Mouse (Mus musculus): ENCODE results near the gene Gm20388. TPM values are rescaled to one million over a fixed set of nuclear protein-coding genes. Genes with fewer than 3 reads are reported as not detected.

The Gm20388 gene
- total RNA-seq, 1 experiment: 27.0 TPM

- DNase-seq (ENCODE audit: low read depth, low spot score): no peak
- H3K27ac ChIP-seq (ENCODE audit: insufficient read depth, low read depth, low read length, poor library complexity, severe bottlenecking): no peak overlapping the region
- peak overlapping the region in 1 of 2 experiments; percentile 62; a peak in 1 of 4 replicates for H3K4me3 ChIP-seq (ENCODE audit: insufficient read depth in 1 of 2, low read depth in 1 of 2, low read length in 2 of 2, poor library complexity in 1 of 2, severe bottlenecking in 1 of 2)
- TF ChIP-seq ZNF384 (IDR thresholded peaks at IDR 0.05; ENCODE audit: low read depth, low read length): no peak
- no peak for TF ChIP-seq HCFC1 (IDR thresholded peaks at IDR 0.05; ENCODE audit: borderline replicate concordance, insufficient read depth, low read length)
- TF ChIP-seq MAFK (IDR thresholded peaks at IDR 0.05; ENCODE audit: insufficient read depth, low read depth, low read length): no peak
- no peak for TF ChIP-seq CHD2 (IDR thresholded peaks at IDR 0.05; ENCODE audit: low read depth, low read length)
- no peak for TF ChIP-seq ZC3H11A (IDR thresholded peaks at IDR 0.05; ENCODE audit: borderline replicate concordance, low read depth, low read length)
- no peaks in the 10 kb centered on the region for H3K9me3 ChIP-seq (ENCODE audit: control insufficient read depth, insufficient read depth, low read depth, low read length)
- H3K36me3 ChIP-seq (ENCODE audit: control insufficient read depth, insufficient read depth, low read length, poor library complexity, severe bottlenecking): peaks cover 5% of the 10 kb centered on the region; the same call in 1 of the 2 replicates
- peaks cover 0 to 4% of the 10 kb centered on the region in 2 experiments; a peak in 1 of 4 replicates for H3K4me1 ChIP-seq (ENCODE audit: control insufficient read depth in 2 of 2, insufficient read depth in 2 of 2, low read length in 2 of 2, poor library complexity in 1 of 2)
- H3K9ac ChIP-seq (ENCODE audit: insufficient read depth, low read depth, low read length, poor library complexity, severe bottlenecking): no peak overlapping the region; the same call in 1 of the 2 replicates
- in situ Hi-C loops (cut with MboI; ENCODE audit: low sequenced_read_pairs in 2 of 2, unreplicated experiment in 2 of 2): no loop called here
Observed at GRCm38 (mm10) chr8:123064072-123064471, 3153.4 kb downstream of the Gm20388 start.

GRCm38 (mm10) chr8:123064809-123065213 is 3154.2 kb downstream of the Gm20388 start:
- H3K4me1 ChIP-seq (ENCODE audit: control insufficient read depth in 2 of 2, insufficient read depth in 2 of 2, low read length in 2 of 2, poor library complexity in 1 of 2): peaks cover 0 to 4% of the 10 kb centered on the region in 2 experiments; a peak in 1 of 4 replicates
- H3K9ac ChIP-seq (ENCODE audit: insufficient read depth, low read depth, low read length, poor library complexity, severe bottlenecking): peak overlapping the region; percentile 82
- no peaks in the 10 kb centered on the region for H3K9me3 ChIP-seq (ENCODE audit: control insufficient read depth, insufficient read depth, low read depth, low read length)
- peak overlapping the region; percentile 50; the same call in 1 of the 2 replicates for H3K27ac ChIP-seq (ENCODE audit: insufficient read depth, low read depth, low read length, poor library complexity, severe bottlenecking)
- TF ChIP-seq CHD2 (IDR thresholded peaks at IDR 0.05; ENCODE audit: low read depth, low read length) (no peak), ZC3H11A (IDR thresholded peaks at IDR 0.05; ENCODE audit: borderline replicate concordance, low read depth, low read length) (no peak), MAFK (IDR thresholded peaks at IDR 0.05; ENCODE audit: insufficient read depth, low read depth, low read length) (no peak), ZNF384 (IDR thresholded peaks at IDR 0.05; ENCODE audit: low read depth, low read length) (no peak), HCFC1 (IDR thresholded peaks at IDR 0.05; ENCODE audit: borderline replicate concordance, insufficient read depth, low read length) (no peak)
- in situ Hi-C loops (cut with MboI; ENCODE audit: low sequenced_read_pairs in 2 of 2, unreplicated experiment in 2 of 2): no loop called here
- no peak for DNase-seq (ENCODE audit: low read depth, low spot score)
- H3K36me3 ChIP-seq (ENCODE audit: control insufficient read depth, insufficient read depth, low read length, poor library complexity, severe bottlenecking): peaks cover 5% of the 10 kb centered on the region; the same call in 1 of the 2 replicates
- peak overlapping the region; percentile 62 to 73 for H3K4me3 ChIP-seq (ENCODE audit: insufficient read depth in 1 of 2, low read depth in 1 of 2, low read length in 2 of 2, poor library complexity in 1 of 2, severe bottlenecking in 1 of 2)

GRCm38 (mm10) chr8:123065214-123066100 is 3154.8 kb downstream of the Gm20388 start:
- in situ Hi-C loops (cut with MboI; ENCODE audit: low sequenced_read_pairs in 2 of 2, unreplicated experiment in 2 of 2): no loop called here
- DNase-seq (ENCODE audit: low read depth, low spot score): peak; percentile 87
- Histone ChIP-seq H3K9me3 (ENCODE audit: control insufficient read depth, insufficient read depth, low read depth, low read length) (no peaks in the 10 kb centered on the region), H3K9ac (ENCODE audit: insufficient read depth, low read depth, low read length, poor library complexity, severe bottlenecking) (peak overlapping the region; percentile 97), H3K27ac (ENCODE audit: insufficient read depth, low read depth, low read length, poor library complexity, severe bottlenecking) (peak overlapping the region; percentile 90), H3K4me1 (ENCODE audit: control insufficient read depth in 2 of 2, insufficient read depth in 2 of 2, low read length in 2 of 2, poor library complexity in 1 of 2) (peaks cover 0 to 4% of the 10 kb centered on the region in 2 experiments; a peak in 1 of 4 replicates), H3K36me3 (ENCODE audit: control insufficient read depth, insufficient read depth, low read length, poor library complexity, severe bottlenecking) (peaks cover 8% of the 10 kb centered on the region; the same call in 1 of the 2 replicates), H3K4me3 (ENCODE audit: insufficient read depth in 1 of 2, low read depth in 1 of 2, low read length in 2 of 2, poor library complexity in 1 of 2, severe bottlenecking in 1 of 2) (peak overlapping the region; percentile 93 to 96)
- TF ChIP-seq ZC3H11A (IDR thresholded peaks at IDR 0.05; ENCODE audit: borderline replicate concordance, low read depth, low read length) (no peak), ZNF384 (IDR thresholded peaks at IDR 0.05; ENCODE audit: low read depth, low read length) (no peak), CHD2 (IDR thresholded peaks at IDR 0.05; ENCODE audit: low read depth, low read length) (no peak), HCFC1 (IDR thresholded peaks at IDR 0.05; ENCODE audit: borderline replicate concordance, insufficient read depth, low read length) (peak; percentile 73), MAFK (IDR thresholded peaks at IDR 0.05; ENCODE audit: insufficient read depth, low read depth, low read length) (0 out of 2 replicates have a peak, but pooled peaks have one; percentile 49)

- Histone ChIP-seq H3K36me3 (ENCODE audit: control insufficient read depth, insufficient read depth, low read length, poor library complexity, severe bottlenecking) (peaks cover 8% of the 10 kb centered on the region), H3K27ac (ENCODE audit: insufficient read depth, low read depth, low read length, poor library complexity, severe bottlenecking) (peak overlapping the region; percentile 90; the same call in 1 of the 2 replicates), H3K9ac (ENCODE audit: insufficient read depth, low read depth, low read length, poor library complexity, severe bottlenecking) (peak overlapping the region; percentile 97), H3K4me3 (ENCODE audit: insufficient read depth in 1 of 2, low read depth in 1 of 2, low read length in 2 of 2, poor library complexity in 1 of 2, severe bottlenecking in 1 of 2) (peak overlapping the region; percentile 93 to 96), H3K4me1 (ENCODE audit: control insufficient read depth in 2 of 2, insufficient read depth in 2 of 2, low read length in 2 of 2, poor library complexity in 1 of 2) (peaks cover 0 to 4% of the 10 kb centered on the region in 2 experiments; a peak in 1 of 4 replicates), H3K9me3 (ENCODE audit: control insufficient read depth, insufficient read depth, low read depth, low read length) (no peaks in the 10 kb centered on the region)
- peak; percentile 57 for DNase-seq (ENCODE audit: low read depth, low spot score)
- in situ Hi-C loops (cut with MboI; ENCODE audit: low sequenced_read_pairs in 2 of 2, unreplicated experiment in 2 of 2): no loop called here
- TF ChIP-seq CHD2 (IDR thresholded peaks at IDR 0.05; ENCODE audit: low read depth, low read length) (no peak), ZNF384 (IDR thresholded peaks at IDR 0.05; ENCODE audit: low read depth, low read length) (no peak), HCFC1 (IDR thresholded peaks at IDR 0.05; ENCODE audit: borderline replicate concordance, insufficient read depth, low read length) (no peak), MAFK (IDR thresholded peaks at IDR 0.05; ENCODE audit: insufficient read depth, low read depth, low read length) (no peak), ZC3H11A (IDR thresholded peaks at IDR 0.05; ENCODE audit: borderline replicate concordance, low read depth, low read length) (no peak)
Observed at GRCm38 (mm10) chr8:123066101-123066683, 3155.6 kb downstream of the Gm20388 start.
